Mouse (Mus musculus): ENCODE measurements around the gene Pars2. TPM values are rescaled to one million over a fixed set of nuclear protein-coding genes. Genes with fewer than 3 reads are reported as not detected.
A peak's percentile ranks its signal among the peaks of the same experiment; 100 is the strongest.

Pars2 gene
- polyA plus RNA-seq, 1 experiment from 2014 or later = 10.5 TPM

DNA sequence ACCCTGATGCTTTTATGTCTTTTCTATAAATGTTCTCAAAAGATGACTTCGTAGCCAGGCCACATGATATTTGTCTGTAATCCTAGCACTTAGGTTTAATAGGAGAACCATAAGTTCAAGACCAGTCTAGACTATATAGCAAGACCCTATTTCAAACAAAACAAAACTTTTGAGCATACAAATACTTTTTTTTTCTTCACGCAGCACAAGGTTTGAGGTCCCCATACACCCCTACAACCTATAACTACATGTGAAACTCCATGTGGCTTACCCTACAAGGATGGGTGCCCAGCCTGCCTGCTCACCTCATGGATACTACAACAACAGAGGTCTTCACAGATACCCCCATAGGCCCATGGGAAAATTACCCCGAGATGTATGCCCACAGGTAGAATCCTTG lies 28.3 kb downstream of the Pars2 start:
- Histone ChIP-seq H3K27ac (no peak overlapping the region), H3K4me3 (replicated peaks) (peak overlapping the region; percentile 75), H3K27me3 (no peaks in the 10 kb centered on the region), H3K9ac (replicated peaks) (peak overlapping the region; percentile 80; the same call in 1 of the 2 replicates), H3K36me3 (peaks cover 29% of the 10 kb centered on the region), H3K4me1 (replicated peaks) (peaks cover 12% of the 10 kb centered on the region), H3K9me3 (no peaks in the 10 kb centered on the region), H3K4me2 (replicated peaks) (peak overlapping the region; percentile 83)
- 40% methylated on average over 3 of the region's 3 CpGs for WGBS
- peak; percentile 54 for ATAC-seq

DNA sequence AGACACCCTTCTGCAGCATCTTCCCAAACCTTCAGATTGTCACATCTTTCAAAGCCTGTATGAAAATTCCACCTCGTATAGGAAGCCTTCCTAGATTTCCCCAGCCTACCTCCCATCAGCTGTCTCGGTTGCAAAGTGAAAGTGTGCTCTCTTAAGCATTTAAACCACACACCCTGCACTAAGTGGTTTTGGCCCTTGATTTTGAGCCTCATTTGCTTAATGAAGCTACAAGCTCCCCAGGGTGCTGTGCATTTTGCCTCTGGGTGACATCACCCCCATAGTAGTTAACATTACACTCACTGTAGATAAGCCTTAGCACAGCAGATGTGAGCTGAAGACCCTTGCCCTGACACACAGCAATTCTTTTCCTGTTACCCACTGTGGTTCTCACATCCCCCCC lies 30.1 kb downstream of the Pars2 start:
- Histone ChIP-seq H3K27ac (no peak overlapping the region), H3K4me2 (replicated peaks) (no peak overlapping the region), H3K9me3 (no peaks in the 10 kb centered on the region), H3K36me3 (peaks cover 11% of the 10 kb centered on the region), H3K4me3 (replicated peaks) (no peak overlapping the region), H3K4me1 (replicated peaks) (peaks cover 12% of the 10 kb centered on the region), H3K27me3 (no peaks in the 10 kb centered on the region), H3K9ac (replicated peaks) (no peak overlapping the region)
- 62% methylated on average over 2 of the region's 2 CpGs for WGBS
- ATAC-seq = no peak

DNA sequence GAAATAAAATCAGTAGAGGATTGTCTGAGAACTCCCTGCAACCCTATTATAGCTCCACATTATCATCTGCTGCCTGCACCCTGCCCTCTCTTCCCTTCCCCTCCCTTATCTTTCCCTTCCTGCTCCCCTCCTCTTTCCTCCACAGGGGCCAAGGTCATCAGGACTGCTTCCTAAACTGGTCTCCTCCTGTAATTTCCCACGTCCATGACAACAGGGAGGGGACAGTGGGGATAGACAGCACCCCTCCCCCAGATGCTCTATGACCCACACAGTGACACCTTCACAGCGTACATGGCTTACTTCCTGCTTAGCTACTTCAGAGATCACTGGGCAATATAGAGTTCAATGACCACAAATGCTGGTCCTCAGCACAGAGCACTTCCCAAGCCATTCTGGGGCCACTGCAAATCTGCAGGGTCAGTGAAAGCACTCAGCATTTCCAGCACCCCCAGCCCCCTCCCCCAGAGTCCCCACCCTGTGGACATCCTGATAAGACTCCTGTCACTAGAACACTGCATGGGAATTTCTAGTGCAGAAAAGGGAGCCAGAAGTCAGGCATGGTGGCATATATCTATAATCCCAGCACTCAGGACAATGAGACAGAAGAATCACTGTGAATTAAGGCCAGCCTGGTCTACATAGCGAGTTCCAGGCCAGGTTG lies 37.9 kb downstream of the Pars2 start:
- H3K4me1 ChIP-seq (replicated peaks) = no peaks in the 10 kb centered on the region
- no peak overlapping the region for H3K27ac ChIP-seq
- no peaks in the 10 kb centered on the region for H3K9me3 ChIP-seq
- 62% methylated on average over 3 of the region's 3 CpGs for WGBS
- H3K4me2 ChIP-seq (replicated peaks) = no peak overlapping the region
- H3K27me3 ChIP-seq = peaks cover 4% of the 10 kb centered on the region; the same call in 1 of the 2 replicates
- no peaks in the 10 kb centered on the region for H3K36me3 ChIP-seq
- no peak overlapping the region for H3K4me3 ChIP-seq (replicated peaks)
- H3K9ac ChIP-seq (replicated peaks) = no peak overlapping the region
- ATAC-seq = no peak

DNA sequence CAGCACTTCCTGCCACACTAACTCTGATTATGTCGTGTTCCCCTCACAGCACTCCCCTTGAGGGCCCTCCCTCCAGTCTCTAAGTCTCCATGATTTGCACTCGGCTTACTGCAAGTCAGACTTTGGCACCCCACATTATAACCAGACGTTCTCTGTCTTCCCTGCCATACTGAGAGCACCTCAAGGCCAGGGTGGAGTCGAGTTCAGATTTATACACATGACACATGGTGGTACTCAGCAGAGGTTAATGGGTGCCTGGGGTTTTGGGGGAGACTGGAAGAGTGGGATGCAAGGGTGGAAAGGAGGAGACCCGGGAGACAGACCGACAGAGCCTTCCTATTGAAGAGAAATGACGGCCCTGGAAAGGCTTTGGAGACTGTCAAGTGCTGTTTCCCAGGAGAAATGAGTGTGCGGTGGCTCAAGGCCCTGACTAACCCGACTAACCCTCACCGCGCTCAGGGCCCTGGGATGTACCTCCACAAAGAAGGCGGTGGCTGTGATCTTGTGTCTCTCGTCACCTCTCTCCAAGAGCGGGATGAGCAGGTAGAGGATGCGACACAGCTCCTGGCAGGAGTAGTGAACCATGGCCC lies 43.1 kb downstream of the Pars2 start:
- H3K27ac ChIP-seq = no peak overlapping the region
- no peaks in the 10 kb centered on the region for H3K9me3 ChIP-seq
- no peak overlapping the region for H3K4me2 ChIP-seq (replicated peaks)
- WGBS = 87% methylated on average over 15 of the region's 15 CpGs
- H3K36me3 ChIP-seq = no peaks in the 10 kb centered on the region
- peaks cover 4% of the 10 kb centered on the region; the same call in 1 of the 2 replicates for H3K27me3 ChIP-seq
- ATAC-seq = no peak
- H3K4me3 ChIP-seq (replicated peaks) = no peak overlapping the region
- no peak overlapping the region for H3K9ac ChIP-seq (replicated peaks)
- H3K4me1 ChIP-seq (replicated peaks) = 0 out of 2 replicates have a peak, but pooled peaks cover 4% of the 10 kb centered on the region

DNA sequence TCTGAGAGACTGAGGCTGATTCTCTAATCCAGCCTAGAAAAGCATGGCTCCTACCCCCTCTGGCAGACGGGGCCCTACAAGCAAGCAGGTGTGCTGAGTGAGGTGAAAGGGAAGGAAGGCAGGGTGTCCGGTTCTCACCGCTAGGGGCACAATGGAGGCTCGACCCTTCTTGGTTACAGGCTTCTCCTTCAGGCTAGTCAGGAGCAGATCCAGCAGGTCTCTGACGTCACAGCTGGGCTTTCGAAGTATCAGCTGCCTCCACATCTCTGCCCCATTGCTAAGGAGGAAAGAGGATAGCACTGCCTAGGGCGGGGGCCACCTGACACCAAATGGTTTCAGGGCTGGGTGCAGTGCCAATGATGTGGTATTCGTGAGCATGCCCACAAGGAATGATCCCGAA lies 49.1 kb downstream of the Pars2 start:
- ATAC-seq = peak; percentile 49; the same call in 1 of the 2 replicates
- no peak overlapping the region for H3K9ac ChIP-seq (replicated peaks)
- peak overlapping the region; percentile 69 for H3K27ac ChIP-seq
- H3K4me2 ChIP-seq (replicated peaks) = no peak overlapping the region
- H3K4me3 ChIP-seq (replicated peaks) = no peak overlapping the region
- peaks cover 8% of the 10 kb centered on the region for H3K27me3 ChIP-seq
- H3K4me1 ChIP-seq (replicated peaks) = peaks cover 34% of the 10 kb centered on the region
- 22% methylated on average over 9 of the region's 9 CpGs for WGBS
- H3K36me3 ChIP-seq = no peaks in the 10 kb centered on the region
- H3K9me3 ChIP-seq = no peaks in the 10 kb centered on the region

DNA sequence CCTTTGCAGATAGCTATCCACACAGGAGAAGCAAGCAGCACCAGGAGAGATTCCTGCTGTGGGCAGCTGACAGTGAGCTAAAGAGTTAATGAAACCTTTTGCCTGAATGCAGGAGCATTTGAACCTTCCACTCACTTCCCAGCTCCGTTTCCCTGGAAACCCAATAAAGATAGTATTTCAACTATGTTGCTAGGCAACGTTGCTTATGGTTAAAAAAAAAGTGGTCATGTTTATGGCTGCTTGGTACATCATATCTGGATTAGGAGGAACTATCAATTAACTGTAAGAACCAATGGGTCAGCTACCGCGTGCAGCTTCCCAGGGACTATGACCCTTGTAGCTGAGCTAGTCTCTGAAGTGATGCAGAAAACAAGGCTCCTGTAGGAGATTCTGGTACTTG lies 49.9 kb downstream of the Pars2 start:
- ATAC-seq = peak; percentile 31; the same call in 1 of the 2 replicates
- Histone ChIP-seq H3K27ac (peak overlapping the region; percentile 75), H3K4me2 (replicated peaks) (no peak overlapping the region), H3K4me3 (replicated peaks) (no peak overlapping the region), H3K4me1 (replicated peaks) (peaks cover 41% of the 10 kb centered on the region), H3K27me3 (peaks cover 8% of the 10 kb centered on the region), H3K9ac (replicated peaks) (no peak overlapping the region), H3K36me3 (no peaks in the 10 kb centered on the region), H3K9me3 (no peaks in the 10 kb centered on the region)
- WGBS = 51% methylated on average over 4 of the region's 4 CpGs

DNA sequence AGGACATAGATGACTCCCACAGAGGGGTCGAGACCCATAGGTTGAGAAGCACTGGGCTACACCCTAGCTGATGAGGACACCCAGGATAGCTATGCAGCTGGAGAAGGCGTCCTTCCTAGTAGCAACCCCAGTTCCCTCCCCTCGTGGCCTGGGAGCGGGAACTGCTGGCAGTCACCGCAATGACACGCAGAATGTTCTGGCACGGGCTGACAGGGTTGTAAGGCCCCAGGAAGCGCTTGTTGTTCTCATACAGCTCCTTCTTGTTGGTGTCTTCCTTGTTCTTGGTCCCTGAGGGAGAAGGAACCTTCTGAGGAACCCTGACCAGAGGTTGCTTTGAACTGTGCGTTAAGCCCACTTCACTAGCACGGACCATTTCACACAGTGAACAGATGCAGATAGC lies 53.1 kb downstream of the Pars2 start:
- H3K27me3 ChIP-seq = peaks cover 8% of the 10 kb centered on the region
- H3K36me3 ChIP-seq = no peaks in the 10 kb centered on the region
- 80% methylated on average over 10 of the region's 10 CpGs for WGBS
- 0 out of 2 replicates have a peak overlapping the region, but pooled peaks have one; percentile 74 for H3K27ac ChIP-seq
- no peak overlapping the region for H3K9ac ChIP-seq (replicated peaks)
- no peaks in the 10 kb centered on the region for H3K9me3 ChIP-seq
- ATAC-seq = no peak
- H3K4me1 ChIP-seq (replicated peaks) = peaks cover 37% of the 10 kb centered on the region
- H3K4me3 ChIP-seq (replicated peaks) = no peak overlapping the region
- no peak overlapping the region for H3K4me2 ChIP-seq (replicated peaks)

DNA sequence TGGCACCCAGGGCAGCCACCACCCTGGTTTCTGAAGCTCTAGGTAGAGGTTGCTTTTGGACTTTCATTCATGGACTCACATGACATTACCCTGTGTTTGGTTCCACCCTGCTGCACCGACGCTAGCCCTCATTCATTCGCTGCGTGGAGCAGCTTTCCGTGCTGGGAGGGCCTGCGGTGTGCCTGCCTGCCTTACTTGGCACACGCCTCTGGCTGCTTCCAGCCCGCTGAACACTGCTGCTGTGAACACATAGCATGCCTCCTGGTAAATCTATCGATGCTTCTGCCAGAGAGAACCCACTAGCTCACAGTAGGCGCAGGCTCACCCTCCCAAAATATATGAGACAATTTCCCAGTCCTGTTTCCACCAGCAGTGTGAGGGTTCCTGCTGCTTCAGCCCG lies 53.5 kb downstream of the Pars2 start:
- no peak overlapping the region for H3K4me2 ChIP-seq (replicated peaks)
- H3K4me3 ChIP-seq (replicated peaks) = no peak overlapping the region
- ATAC-seq = no peak
- no peaks in the 10 kb centered on the region for H3K9me3 ChIP-seq
- WGBS = 56% methylated on average over 11 of the region's 11 CpGs
- H3K4me1 ChIP-seq (replicated peaks) = peaks cover 37% of the 10 kb centered on the region
- peak overlapping the region; percentile 74; the same call in 1 of the 2 replicates for H3K27ac ChIP-seq
- H3K9ac ChIP-seq (replicated peaks) = no peak overlapping the region
- peaks cover 8% of the 10 kb centered on the region for H3K27me3 ChIP-seq
- H3K36me3 ChIP-seq = no peaks in the 10 kb centered on the region

Other genes starting within 250 kb of the Pars2 start
- 1.4 TPM in 2 replicates for gene Pcsk9, start 186.7 kb upstream of the Pars2 start, polyA plus RNA-seq (2015; fragmentation: Nextera tagmentation; extraction: Ambion mirVana)
- not detected in 2 replicates for gene Bsnd, start 158.8 kb upstream of the Pars2 start, polyA plus RNA-seq (2015; fragmentation: Nextera tagmentation; extraction: Ambion mirVana)
- gene Dhcr24, start 90.0 kb upstream of the Pars2 start, polyA plus RNA-seq (2015; fragmentation: Nextera tagmentation; extraction: Ambion mirVana) = 7.8 and 8.9 TPM in 2 replicates
- 0.13 TPM in 1 of 2 replicates, not detected in the other for gene Lexm, start 33.8 kb upstream of the Pars2 start, polyA plus RNA-seq (2015; fragmentation: Nextera tagmentation; extraction: Ambion mirVana)
- gene Ttc22, start 28.6 kb upstream of the Pars2 start, polyA plus RNA-seq (2015; fragmentation: Nextera tagmentation; extraction: Ambion mirVana) = 1.9 and 2.2 TPM in 2 replicates
- gene Ttc4, start 27.9 kb downstream of the Pars2 start, polyA plus RNA-seq (2015; fragmentation: Nextera tagmentation; extraction: Ambion mirVana) = 118 and 119 TPM in 2 replicates
- gene Mroh7, start 79.9 kb downstream of the Pars2 start, polyA plus RNA-seq (2015; fragmentation: Nextera tagmentation; extraction: Ambion mirVana) = 0.17 and 0.22 TPM in 2 replicates
- not detected in 2 replicates for gene Fam151a, start 82.8 kb downstream of the Pars2 start, polyA plus RNA-seq (2015; fragmentation: Nextera tagmentation; extraction: Ambion mirVana)
- gene Acot11, start 153.9 kb downstream of the Pars2 start, polyA plus RNA-seq (2015; fragmentation: Nextera tagmentation; extraction: Ambion mirVana) = 1.00 and 1.4 TPM in 2 replicates

All from midbrain, embryonic 13.5 days (tissue).